Mouse (Mus musculus): ENCODE data around the gene Fbxo22.

DNA sequence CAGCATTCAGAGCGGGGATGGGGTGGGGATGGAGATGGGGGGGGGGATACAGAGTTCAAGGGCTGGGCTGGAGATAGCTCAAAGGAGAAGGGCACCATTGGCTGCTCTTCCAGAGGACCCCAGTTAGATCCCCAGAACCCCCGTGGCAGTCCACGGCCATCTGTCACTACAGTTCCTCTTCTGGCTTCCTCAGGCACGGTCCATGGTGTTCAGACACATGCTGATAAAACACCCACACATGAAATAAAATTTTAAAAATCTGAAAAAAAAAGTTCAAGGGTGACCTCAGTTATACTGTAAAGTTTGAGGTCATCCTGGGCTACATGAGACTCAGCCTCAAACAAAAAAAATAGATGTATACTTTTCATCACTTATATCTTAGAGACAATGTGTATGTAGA, 39.7 kb downstream of the Fbxo22 start:
- no peak for TF ChIP-seq CTCF (IDR thresholded peaks at IDR 0.05; ENCODE audit: low read depth)
- TF ChIP-seq EP300 (optimal IDR thresholded peaks at IDR 0.05): no peak
